Mouse (Mus musculus): ENCODE data around the gene Sft2d1.

- TF ChIP-seq CTCF (IDR thresholded peaks at IDR 0.05 in 2 of 3, conservative IDR thresholded peaks at IDR 0.05 in 1 of 3; ENCODE audit: control insufficient read depth in 1 of 3, insufficient read depth in 1 of 3, low read depth in 2 of 3, low read length in 3 of 3, poor library complexity in 1 of 3, severe bottlenecking in 1 of 3): no peak
- no peak for TF ChIP-seq POLR2A (IDR thresholded peaks at IDR 0.05; ENCODE audit: control insufficient read depth in 1 of 2, insufficient read depth in 1 of 2, low read depth in 1 of 2, low read length in 2 of 2, poor library complexity in 1 of 2)
- TF ChIP-seq MAX (IDR thresholded peaks at IDR 0.05; ENCODE audit: low read length): no peak
- TF ChIP-seq GATA1 (IDR thresholded peaks at IDR 0.05; ENCODE audit: low read depth, low read length): no peak
- no peak for TF ChIP-seq NELFE (IDR thresholded peaks at IDR 0.05; ENCODE audit: low read depth, low read length)
Measured at GRCm38 (mm10) chr17:8272951-8273350, 38.0 kb upstream of the Sft2d1 start.

All from MEL (cell line).